Mouse (Mus musculus): ENCODE measurements around the gene Ccdc24.
A peak's percentile ranks its signal among the peaks of the same experiment; 100 is the strongest.

Gene Ccdc24

DNA sequence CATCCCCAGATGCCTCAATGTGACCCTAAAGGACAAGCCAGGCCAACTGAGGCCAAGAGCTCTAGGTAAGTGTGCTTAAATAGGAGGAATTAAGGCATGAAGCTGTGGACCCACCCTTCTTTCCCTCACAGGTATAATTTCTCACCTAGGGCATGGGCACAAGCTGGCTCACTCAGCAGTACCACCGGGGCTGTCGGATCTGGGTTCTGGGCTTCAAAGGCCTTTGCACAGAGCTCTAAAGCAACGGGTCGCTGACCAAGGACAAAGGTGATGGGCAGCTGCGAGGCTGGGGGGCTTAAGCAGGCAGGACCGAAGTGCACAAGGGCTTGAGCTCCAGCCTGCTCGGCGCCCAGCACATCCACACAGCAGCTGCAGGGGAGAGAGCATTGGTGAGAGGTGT is 18.4 kb upstream of the Ccdc24 start:
- DNase-seq, result no peak

DNA sequence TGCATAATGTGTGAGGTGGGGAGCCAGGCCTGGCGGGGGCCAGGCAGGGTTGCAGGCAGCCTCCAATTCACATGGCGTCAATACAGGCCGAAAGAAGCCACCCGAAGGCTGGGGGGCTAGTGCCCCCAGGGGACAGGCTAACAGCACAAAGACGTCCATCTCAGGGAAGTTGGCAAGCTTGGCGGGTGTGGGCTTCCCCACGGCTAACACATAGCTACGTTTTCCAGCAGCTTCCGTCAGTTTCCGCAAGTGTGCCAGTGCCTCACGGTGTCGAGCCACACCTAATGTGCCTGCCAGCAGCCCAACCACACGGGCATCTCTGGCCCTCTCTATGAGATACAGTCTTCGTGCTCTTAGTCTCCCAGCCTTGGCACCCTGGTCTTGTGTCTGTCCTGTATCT is 17.7 kb upstream of the Ccdc24 start:
- no peak for DNase-seq

- no peak for DNase-seq
Measured at GRCm38 (mm10) chr4:117889471-117889870, 17.1 kb upstream of the Ccdc24 start.

GRCm38 (mm10) chr4:117887920-117888319 is 15.6 kb upstream of the Ccdc24 start:
- no peak for DNase-seq

GRCm38 (mm10) chr4:117887133-117887532 is 14.8 kb upstream of the Ccdc24 start, which contains the start of gene Atp6v0b:
Gene Atp6v0b (minus strand): TSS chr4:117887333.
- peak; percentile 98 for DNase-seq

GRCm38 (mm10) chr4:117886644-117887043 is 14.3 kb upstream of the Ccdc24 start:
- DNase-seq, result peak in 1 of 2 experiments; percentile 56

- DNase-seq, result no peak
Measured at GRCm38 (mm10) chr4:117885994-117886393, 13.6 kb upstream of the Ccdc24 start.

DNA sequence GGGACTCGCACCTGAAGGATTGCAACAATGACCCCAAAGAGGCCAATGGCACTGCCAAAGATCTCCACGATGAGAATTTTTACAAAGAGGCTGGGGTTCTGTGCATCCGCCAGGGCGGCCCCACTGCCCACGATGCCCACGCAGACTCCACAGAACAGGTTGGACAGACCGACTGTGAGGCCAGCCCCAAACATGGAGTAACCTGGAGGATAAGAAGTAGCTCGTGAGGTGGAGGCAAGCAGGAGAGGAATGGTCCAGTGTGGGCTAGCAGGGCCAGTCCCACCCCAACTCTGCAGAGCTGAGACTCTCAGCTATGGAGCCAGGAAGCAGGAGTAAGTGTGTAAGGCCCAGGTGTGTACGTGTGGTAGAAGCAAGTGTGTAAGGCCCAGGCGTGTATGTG is 12.7 kb upstream of the Ccdc24 start:
- no peak for DNase-seq

DNA sequence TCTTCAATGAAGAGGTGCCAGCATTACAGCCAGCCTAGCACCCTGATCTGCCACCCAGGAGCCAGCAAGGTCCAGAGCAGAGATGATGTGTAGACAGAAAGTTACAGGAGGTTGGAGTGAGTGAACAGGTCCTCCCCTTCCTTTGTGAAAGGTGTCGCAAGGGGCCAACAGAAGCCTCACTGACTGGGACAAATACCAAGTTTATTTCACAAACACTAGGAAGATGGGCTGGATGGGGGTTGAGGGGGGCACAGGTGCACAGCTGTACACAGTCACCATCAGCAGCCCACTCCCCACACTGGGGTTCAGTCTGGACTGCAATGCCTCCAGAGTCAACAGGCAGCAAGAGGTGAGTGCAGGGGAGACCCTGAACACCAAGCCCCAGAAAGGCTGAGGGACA is 11.8 kb upstream of the Ccdc24 start:
- DNase-seq, result no peak

- peak; percentile 74 to 78 for DNase-seq
Measured at GRCm38 (mm10) chr4:117882701-117883691, 10.6 kb upstream of the Ccdc24 start, which contains the start of gene B4galt2. Gene B4galt2 (minus strand): TSS chr4:117883487.

GRCm38 (mm10) chr4:117878703-117879102 is 6.3 kb upstream of the Ccdc24 start:
- DNase-seq, result no peak

DNA sequence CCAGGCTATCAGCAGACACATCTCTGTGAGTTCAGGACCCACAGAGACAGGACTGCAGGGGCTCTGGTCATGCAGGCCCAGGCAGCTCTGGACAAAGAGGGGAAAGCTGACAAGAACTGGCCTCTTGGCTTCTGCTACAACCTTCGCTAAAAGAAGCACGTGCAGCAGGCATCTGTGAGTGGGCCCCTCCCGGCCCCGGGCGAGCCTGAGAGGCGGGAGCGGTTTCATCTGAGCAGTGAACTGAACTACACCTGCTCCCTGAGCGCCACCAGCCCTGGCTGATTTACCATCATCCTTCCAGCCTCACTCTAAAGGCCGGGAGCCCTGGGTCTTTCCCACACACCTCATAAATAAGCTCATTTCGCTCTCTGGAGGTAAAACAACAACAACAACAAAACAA is 5.9 kb upstream of the Ccdc24 start:
- DNase-seq, result no peak

- no peak for DNase-seq
Measured at GRCm38 (mm10) chr4:117873615-117874014, 1.3 kb upstream of the Ccdc24 start.

DNA sequence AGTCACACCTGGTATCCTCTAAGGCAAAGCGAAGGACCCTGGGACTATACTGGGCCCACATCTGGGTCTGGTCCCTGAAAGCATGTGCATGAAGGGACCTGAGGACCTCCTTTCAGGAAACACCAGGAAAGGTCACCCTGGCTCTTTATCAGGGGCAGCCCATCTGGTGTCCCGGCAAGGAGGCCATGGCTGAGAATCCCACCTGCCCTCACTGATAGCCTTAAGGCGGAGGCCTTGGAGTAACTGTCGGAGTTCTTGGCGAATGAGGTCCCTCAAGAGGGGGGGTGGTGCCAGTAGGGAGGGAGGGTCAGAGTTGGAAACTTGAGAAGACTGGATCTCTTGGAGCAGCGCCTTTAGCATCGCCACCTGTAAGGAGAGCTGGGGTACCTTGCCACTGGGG is 570 bp downstream of the Ccdc24 start:
- DNase-seq, result no peak

- DNase-seq, result no peak
Measured at GRCm38 (mm10) chr4:117870437-117870836, 1.9 kb downstream of the Ccdc24 start.

DNA sequence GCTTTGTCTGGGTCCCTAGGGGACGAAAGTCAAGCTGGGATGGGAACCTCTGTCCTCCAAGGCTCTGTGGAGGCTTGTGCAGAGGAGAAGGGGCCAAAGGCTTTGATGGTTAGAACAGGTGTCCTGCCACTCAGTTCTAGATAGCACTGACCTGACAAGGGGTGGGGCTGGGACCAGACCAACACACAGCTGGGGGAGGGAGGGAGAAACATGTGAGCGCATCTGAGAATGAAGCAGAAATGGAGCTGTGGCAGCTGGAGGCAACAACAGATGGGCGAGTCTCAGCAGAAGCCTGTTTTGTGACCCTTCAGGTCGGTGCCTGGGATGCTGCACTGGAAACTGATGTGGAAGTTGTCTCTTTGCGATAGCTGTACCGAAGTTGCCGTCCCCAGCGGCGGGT is 3.0 kb downstream of the Ccdc24 start:
- DNase-seq, result no peak

GRCm38 (mm10) chr4:117867823-117868222 is 4.5 kb downstream of the Ccdc24 start:
- peak; percentile 75 to 83 for DNase-seq

- DNase-seq, result no peak
Measured at GRCm38 (mm10) chr4:117867000-117867399, 5.4 kb downstream of the Ccdc24 start.

DNA sequence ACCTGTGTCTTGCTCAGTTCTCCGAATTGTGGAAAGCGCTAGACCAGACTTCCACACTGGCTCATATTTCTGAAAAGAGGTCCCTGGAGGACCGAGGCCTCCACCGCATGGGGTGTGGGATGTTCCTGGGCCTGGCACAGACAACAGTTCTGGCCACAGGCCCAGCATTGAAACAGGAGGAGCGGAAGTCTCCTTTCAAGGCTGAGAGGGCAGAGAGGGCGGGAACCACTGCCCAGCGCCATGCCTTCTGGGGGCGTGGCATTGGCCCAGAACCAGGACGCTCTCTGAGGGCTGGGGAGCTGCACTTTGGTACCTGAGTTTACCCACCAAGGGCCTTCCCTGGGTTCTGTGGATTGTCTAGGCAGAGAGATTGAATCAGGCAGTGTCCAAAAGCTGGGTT is 6.3 kb downstream of the Ccdc24 start:
- peak in 1 of 2 experiments; percentile 59 for DNase-seq

DNA sequence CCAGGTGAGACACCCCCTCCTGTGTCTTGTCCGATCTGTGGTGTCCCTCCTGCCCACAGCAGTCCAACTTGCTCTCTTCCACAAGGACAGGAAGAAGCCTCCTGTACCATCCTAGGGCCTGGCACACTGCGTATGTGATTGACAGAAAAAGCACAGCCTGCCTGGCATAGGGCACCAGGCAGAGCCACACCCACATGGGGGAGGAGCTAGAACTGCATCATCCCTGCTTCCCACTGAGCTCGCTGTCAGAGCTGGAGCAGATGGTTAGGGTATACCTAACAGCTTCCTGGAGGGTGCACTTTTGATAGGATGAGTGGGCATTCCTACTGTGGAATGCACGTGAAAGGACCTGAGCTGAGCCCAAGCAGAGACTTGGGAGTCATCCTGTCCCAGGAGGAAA is 9.5 kb downstream of the Ccdc24 start:
- peak in 1 of 2 experiments; percentile 57 for DNase-seq

- DNase-seq, result no peak
Measured at GRCm38 (mm10) chr4:117860570-117860969, 11.8 kb downstream of the Ccdc24 start.

GRCm38 (mm10) chr4:117858794-117859193 is 13.6 kb downstream of the Ccdc24 start:
- DNase-seq, result peak; percentile 64 to 79

GRCm38 (mm10) chr4:117855146-117855545 is 17.2 kb downstream of the Ccdc24 start:
- DNase-seq, result peak; percentile 43 to 65

- DNase-seq, result no peak
Measured at GRCm38 (mm10) chr4:117852152-117852868, 20.0 kb downstream of the Ccdc24 start.

Data from cerebellum, postnatal 14 days (tissue).